Mouse (Mus musculus) thymus, adult 2 months (tissue): ENCODE data around the gene Naa35.

Experiments used
- CTCF ChIP-seq: fragments of 200-500 bp; IDR thresholded peaks from 2 replicates; pipeline ENCODE4 v1.5.1; 2012; ENCODE audit warnings: mild to moderate bottlenecking, control low read depth, low read length, moderate library complexity, borderline replicate concordance; ENCODE audit not compliant: control insufficient read depth, poor library complexity, insufficient read depth; ENCODE audit errors: extremely low read depth
- POLR2A ChIP-seq: fragments of 200-500 bp; IDR thresholded peaks from 2 replicates; pipeline ENCODE4 v1.6.1; 2012; ENCODE audit warnings: mild to moderate bottlenecking, low read length, control low read depth, moderate library complexity; ENCODE audit not compliant: control insufficient read depth, poor library complexity, insufficient read depth; ENCODE audit errors: extremely low read depth

DNA sequence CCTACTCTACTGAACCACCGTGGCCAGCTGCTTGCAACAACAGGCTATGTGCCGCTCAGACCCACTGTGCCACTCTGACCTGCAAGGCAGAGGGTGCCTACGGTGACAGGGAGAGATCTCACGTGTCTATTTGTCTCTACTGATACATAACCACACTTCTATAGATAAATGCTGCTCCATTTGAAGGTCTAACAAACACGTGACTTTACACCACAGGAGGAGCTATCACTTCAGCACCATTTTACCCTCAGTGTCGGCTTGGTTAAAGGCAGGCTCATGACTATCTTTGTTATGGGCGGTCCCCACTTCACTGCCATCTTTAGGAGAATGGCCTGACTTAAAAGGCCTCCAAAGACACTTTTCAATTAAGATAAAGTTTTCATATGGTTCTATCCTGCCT is 97.6 kb downstream of the Naa35 start:
- TF ChIP-seq POLR2A (no peak), CTCF (no peak)
